Mouse (Mus musculus) lung, postnatal 14 days (tissue): Measurements from ENCODE around the gene Rrp1b.
A peak's percentile ranks its signal among the peaks of the same experiment; 100 is the strongest.

Source experiments
- DNase-seq: peaks from one replicate; pipeline ENCODE4 v3.0.0; 2021

Gene Rrp1b

GRCm38 (mm10) chr17:32035609-32036508, at the start of gene Rrp1b, which contains the start of gene Hsf2bp:
TSS of gene Rrp1b (plus strand) at chr17:32036100.
TSS of gene Hsf2bp (minus strand) at chr17:32036349.
- DNase-seq: peak; percentile 73

GRCm38 (mm10) chr17:31986915-31987314, 49.0 kb upstream of the Rrp1b start:
- DNase-seq: no peak

- no peak for DNase-seq
Measured at GRCm38 (mm10) chr17:31989035-31989434, 46.9 kb upstream of the Rrp1b start.

GRCm38 (mm10) chr17:31992004-31992403, 43.9 kb upstream of the Rrp1b start:
- no peak for DNase-seq

- no peak for DNase-seq
Measured at GRCm38 (mm10) chr17:31993354-31993753, 42.5 kb upstream of the Rrp1b start.

GRCm38 (mm10) chr17:31994132-31994531, 41.8 kb upstream of the Rrp1b start:
- DNase-seq: no peak

- DNase-seq: no peak
Measured at GRCm38 (mm10) chr17:31995784-31996183, 40.1 kb upstream of the Rrp1b start.

GRCm38 (mm10) chr17:31996331-31996730, 39.6 kb upstream of the Rrp1b start:
- no peak for DNase-seq

GRCm38 (mm10) chr17:31998351-31998750, 37.5 kb upstream of the Rrp1b start:
- no peak for DNase-seq

- no peak for DNase-seq
Measured at GRCm38 (mm10) chr17:32003251-32003650, 32.6 kb upstream of the Rrp1b start.

- peak; percentile 53 for DNase-seq
Measured at GRCm38 (mm10) chr17:32006800-32007199, 29.1 kb upstream of the Rrp1b start.

- DNase-seq: no peak
Measured at GRCm38 (mm10) chr17:32011694-32012093, 24.2 kb upstream of the Rrp1b start.

GRCm38 (mm10) chr17:32012254-32012653, 23.6 kb upstream of the Rrp1b start:
- no peak for DNase-seq

- DNase-seq: no peak
Measured at GRCm38 (mm10) chr17:32013659-32014058, 22.2 kb upstream of the Rrp1b start.

- no peak for DNase-seq
Measured at GRCm38 (mm10) chr17:32016481-32016880, 19.4 kb upstream of the Rrp1b start.

GRCm38 (mm10) chr17:32018127-32018894, 17.6 kb upstream of the Rrp1b start:
- DNase-seq: no peak

GRCm38 (mm10) chr17:32021981-32022380, 13.9 kb upstream of the Rrp1b start:
- no peak for DNase-seq

GRCm38 (mm10) chr17:32022551-32022950, 13.3 kb upstream of the Rrp1b start:
- no peak for DNase-seq

GRCm38 (mm10) chr17:32023088-32023487, 12.8 kb upstream of the Rrp1b start:
- DNase-seq: no peak

GRCm38 (mm10) chr17:32024671-32025073, 11.2 kb upstream of the Rrp1b start:
- DNase-seq: peak; percentile 67

- peak; percentile 77 for DNase-seq
Measured at GRCm38 (mm10) chr17:32025386-32025785, 10.5 kb upstream of the Rrp1b start.

GRCm38 (mm10) chr17:32027666-32028065, 8.2 kb upstream of the Rrp1b start:
- DNase-seq: no peak

GRCm38 (mm10) chr17:32028301-32028700, 7.6 kb upstream of the Rrp1b start:
- DNase-seq: no peak

GRCm38 (mm10) chr17:32031684-32032083, 4.2 kb upstream of the Rrp1b start:
- no peak for DNase-seq
